Mouse (Mus musculus) natural killer cell, adult 2 months (primary cell): Measurements from ENCODE around the gene Calhm1.

Experiments used
- DNase-seq, 2 experiments: peaks; one replicate each; pipeline ENCODE4 v3.0.0; 2022; ENCODE audit warnings: low spot score in 2 of 2

The Calhm1 gene

DNA sequence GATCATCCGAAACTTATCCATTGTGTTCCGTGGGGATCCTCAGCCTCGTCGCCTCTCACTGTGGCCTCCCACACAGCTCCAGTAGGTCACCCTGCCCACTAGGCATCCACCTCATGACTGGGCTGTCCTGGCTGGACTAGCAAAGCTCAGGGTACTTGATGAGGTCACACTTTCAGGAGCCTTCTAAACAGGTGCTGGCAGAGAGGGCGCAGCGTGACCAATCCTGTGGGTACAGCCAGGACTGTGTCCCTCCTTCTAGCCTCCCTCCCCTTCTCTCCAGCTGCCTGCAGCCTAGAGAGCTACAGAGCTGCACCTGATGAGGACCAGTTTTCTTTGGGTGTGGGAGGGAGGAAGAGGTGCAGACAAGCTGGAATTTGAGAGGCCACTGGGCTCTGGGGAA, at the start of gene Calhm1:
Gene Calhm1, minus strand, starts transcription at position 101 of the 400 bp plus-strand sequence.
- no peak for DNase-seq

DNA sequence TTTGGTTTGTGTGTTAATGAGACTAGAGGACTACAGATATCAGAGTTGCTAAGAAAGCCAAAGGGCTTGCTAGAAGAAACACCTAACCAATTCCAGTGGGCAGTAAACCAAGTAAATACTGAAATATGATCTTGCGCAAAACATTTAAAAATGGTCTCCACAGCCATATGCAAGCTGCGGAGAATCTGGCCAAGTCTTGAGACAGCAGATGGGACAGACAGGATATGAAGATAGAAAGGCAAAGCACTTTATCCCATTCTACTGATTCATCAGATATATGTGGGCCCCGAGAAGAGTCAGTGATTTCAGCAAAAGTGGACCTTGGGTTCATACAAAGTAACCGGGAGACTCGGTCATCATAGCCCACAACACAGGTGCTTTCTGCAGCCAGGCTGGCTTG, 48.1 kb upstream of the Calhm1 start:
- no peak for DNase-seq

DNA sequence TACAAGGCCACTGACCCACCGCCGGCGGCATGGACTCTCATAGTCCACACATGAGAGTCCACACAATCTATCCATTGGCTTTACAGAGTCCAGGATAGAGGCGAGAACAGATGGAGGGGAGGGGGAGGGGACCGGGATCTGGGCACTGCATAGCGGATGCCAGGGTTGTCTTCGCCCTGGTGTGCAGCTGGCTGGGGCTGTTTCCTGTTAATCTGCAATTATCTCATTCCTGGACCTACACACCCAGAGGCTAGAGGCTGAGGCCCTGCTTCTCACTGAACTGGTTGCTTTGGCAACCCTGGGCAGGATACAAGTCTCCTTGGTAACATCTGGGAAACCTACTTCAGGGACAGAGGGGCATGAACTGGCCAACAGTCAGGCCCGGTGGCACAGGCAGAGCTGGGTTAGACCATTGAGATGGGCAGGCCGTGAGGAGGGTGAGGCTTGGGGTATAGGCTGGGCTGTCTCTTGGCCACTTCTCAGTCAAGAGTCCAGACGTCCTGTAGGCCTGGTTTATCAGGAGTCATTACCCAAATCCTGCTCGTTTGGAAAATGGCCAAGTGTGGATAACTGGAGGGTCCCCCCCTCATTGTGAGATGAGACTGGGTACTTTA, 44.6 kb upstream of the Calhm1 start:
- no peak for DNase-seq

DNA sequence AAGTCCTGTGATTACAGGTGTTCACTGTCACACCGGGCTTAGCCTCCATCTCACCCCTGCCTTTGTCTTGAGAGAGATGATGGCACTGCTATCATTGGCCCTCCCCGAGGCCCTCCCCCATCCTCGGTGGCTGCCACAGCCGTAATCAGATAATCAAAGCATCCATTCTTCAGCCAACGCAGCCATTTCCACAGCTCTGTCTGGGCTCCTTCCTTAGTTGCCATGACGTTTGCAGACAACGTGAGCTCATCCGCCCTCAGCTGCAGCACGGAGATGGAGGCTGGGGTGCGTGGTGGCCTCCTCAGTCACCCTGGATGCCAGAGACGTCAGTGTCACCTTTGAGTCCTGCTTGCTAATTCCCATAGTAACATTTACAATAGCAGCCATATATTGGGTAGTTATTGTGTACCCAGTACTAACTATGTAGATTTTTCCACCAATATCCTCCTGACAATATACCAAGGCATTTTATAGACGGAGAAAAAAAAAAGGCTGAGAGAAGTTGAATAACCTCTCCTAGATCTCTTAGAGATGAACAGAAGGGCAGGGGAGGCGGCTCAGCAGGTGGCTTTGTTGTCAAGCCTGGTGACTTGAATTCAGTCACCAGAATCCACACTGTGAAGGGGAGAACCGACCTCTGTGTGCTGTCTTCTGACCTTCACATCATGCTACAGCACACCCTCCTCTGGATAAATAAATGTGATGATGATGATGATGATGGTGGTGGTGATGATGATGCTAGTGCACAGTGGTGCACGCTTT, 42.6 kb upstream of the Calhm1 start:
- DNase-seq: no peak

DNA sequence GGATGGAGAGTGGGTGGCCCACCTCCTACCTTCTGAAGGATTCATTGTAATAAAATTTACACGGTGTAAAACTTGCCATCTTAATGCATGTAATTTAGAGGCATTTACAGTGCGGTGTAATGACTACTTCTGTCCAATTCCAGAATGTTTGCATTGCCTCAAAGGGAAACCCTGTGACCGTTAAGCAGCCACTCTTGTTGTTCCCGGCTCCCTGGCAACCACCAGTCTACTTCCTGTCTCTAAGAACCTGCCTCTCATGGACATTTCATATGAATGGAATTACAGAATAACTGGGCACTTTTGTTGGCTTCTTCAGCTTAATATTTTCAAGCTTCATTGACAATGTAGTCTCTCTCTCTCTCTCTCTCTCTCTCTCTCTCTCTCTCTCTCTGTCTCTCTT, 40.7 kb upstream of the Calhm1 start:
- DNase-seq: no peak

DNA sequence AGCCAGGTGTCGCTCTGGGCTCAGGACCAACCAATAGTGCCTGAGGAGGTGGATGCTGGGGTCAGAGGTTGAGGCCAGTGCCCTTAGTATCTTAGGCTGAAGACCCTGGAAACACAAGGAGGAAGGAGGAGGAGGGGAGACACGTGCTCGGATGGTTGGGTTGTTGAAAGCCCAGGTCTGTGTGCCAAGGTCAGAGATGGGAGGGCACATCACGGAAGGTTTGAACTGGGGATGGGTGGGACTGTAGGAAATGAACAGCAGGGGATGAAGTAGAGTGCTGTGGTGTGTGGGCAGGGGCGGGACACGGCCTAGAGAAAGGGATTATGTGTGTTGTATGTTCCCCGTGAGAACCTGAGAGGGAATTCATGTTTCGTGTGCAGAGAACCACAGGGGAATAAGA, 40.2 kb upstream of the Calhm1 start:
- DNase-seq: no peak

DNA sequence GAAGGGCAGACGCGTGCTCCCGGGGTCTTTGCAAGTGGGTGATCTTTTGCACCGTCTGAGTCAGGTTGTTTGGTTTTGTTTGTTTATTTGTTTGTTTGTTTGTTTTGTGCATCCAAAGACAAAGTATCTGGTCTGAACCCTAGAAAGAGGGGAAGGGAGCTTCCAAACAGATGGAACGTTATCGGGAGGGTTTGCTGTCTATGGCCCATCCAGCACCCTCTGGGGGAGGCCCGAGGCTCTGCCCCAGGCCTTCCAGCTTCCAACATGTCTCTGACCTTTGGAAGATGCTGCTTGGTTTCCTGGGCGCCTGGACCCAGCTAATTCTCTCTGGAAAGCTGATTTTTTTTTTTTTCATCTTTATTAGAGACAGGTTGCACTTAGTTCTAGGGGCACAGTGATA, 36.0 kb upstream of the Calhm1 start:
- no peak for DNase-seq

DNA sequence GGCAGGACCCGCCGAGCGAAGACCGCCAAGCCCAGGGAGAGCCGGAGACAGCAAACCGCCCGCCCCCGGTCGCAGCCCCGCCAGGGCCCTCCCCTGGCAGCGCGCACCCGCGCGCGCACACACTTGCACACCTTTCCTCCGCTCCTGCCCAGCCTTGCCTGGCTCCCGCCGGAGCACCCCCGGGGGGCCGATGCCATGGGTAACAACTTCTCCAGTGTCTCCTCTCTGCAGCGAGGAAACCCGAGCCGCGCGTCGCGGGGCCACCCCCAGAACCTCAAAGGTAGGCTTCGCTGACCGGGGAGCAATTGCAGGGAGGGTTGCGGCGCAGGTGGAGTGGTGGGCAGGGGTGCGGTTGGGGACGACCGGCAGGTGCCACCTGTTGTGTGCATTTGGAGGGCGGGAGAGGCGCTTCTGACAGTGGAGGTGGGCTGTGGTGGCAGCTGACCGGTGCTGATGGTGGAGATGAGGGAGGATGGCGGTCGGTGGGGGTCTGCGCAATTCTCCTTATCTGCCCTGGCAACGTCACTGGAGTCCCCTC, 35.3 kb upstream of the Calhm1 start:
- no peak for DNase-seq

- DNase-seq: no peak
These were observed 34.6 kb upstream of the Calhm1 start, which contains the start of gene Neurl1a for GRCm38 (mm10) chr19:47178431-47179271. TSS of gene Neurl1a (plus strand) at chr19:47178820.

DNA sequence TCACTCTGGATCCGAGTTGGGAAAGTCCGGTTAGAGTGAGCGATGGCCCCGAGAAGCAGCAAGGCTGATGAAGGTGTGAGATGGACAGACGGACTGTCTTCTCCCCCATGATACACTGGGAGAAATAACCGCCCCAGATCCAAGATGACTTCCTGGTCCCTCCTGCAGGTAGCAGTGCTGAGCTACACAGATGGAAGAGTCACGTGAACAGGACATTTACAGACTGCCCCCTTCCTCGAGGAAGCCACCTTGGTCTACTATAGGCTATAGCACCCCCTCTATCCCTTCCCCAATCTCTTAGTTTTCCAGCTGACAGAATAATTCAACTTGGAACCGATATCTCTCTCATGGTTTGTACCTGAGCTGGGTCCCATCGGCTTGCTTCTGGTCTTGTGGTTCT, 33.9 kb upstream of the Calhm1 start:
- DNase-seq: no peak

DNA sequence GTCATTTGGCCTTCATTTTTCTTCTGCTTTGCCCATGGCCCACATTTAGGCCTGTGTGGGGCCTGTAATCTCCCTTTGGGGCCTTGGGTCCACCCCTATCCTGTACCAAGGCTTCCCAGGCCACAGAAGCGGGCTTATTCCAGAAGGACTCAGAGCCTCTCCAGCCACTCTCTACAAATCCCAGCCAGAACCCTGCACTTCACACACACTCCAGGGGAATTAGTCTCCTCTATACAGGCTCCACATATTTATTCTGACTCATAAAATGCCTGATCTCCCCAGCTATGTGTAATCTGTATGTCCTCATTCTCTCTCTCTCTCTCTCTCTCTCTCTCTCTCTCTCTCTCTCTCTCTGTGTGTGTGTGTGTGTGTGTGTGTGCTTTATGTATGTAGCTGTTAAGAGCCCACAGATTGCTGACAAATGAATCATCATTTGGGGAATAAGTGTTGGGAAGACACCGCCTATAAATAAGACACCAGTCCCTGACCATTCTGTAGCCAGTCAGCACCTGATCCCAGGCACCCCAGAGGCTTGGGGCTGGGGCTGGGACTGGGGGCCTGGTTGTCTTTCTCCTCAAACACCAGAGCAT, 33.0 kb upstream of the Calhm1 start:
- no peak for DNase-seq

- no peak for DNase-seq
These were observed 31.4 kb upstream of the Calhm1 start for GRCm38 (mm10) chr19:47175472-47175871.

- no peak for DNase-seq
These were observed 30.5 kb upstream of the Calhm1 start for GRCm38 (mm10) chr19:47174515-47174914.

- peak; percentile 66 to 83 for DNase-seq
These were observed 24.8 kb upstream of the Calhm1 start for GRCm38 (mm10) chr19:47168793-47169412.

GRCm38 (mm10) chr19:47168223-47168622, 24.2 kb upstream of the Calhm1 start:
- DNase-seq: peak; percentile 44 to 54

GRCm38 (mm10) chr19:47167617-47168214, 23.7 kb upstream of the Calhm1 start:
- no peak for DNase-seq

GRCm38 (mm10) chr19:47166758-47167157, 22.7 kb upstream of the Calhm1 start:
- DNase-seq: no peak

DNA sequence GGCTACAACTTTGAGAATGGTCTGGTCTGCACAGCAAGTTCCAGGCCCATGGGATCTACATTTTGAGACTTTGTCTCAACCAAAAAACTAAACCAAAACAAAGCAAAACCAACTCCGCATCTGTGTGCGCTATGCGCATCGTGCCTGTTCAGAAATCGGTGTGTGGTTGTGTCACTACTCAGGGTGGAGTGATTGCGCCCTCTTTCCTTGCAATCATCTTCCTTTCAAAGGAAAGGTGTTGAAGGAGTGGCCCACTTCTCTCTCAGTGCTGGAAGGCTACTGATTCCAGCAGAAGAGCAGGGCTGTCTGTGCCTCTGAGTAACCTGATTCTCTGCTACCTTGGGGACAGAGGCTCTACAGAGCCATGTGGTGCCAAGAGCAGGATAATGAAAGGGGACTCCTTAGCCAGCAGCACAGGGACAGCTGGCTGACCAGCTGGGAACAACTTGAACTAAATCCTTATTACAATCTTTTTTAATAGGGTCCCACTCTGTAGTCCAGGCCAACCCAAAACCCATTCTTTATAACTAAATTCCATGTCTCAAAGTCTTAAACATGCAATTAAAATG, 19.2 kb upstream of the Calhm1 start:
- no peak for DNase-seq

GRCm38 (mm10) chr19:47161669-47162068, 17.6 kb upstream of the Calhm1 start:
- DNase-seq: no peak

- no peak for DNase-seq
These were observed 13.6 kb upstream of the Calhm1 start, which contains the start of gene Calhm3 for GRCm38 (mm10) chr19:47157664-47158063. TSS of gene Calhm3 (minus strand) at chr19:47157764.

DNA sequence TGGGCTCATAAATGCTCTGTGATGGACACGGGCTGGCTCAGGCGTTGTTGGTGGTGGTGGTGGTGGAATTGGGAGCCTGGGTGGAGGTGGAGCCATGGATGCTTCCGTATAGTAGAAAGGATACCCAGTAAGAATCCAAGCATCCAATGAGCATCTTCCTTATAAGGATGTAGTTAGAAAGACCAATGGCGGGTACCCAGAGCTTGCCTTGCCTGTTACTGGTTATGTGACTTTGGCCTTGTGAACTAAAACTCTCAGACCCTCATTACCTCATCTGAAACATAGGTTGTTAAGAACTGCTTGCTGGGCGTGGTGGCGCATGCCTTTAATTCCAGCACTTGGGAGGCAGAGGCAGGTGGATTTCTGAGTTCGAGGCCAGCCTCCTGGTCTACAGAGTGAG, 9.7 kb upstream of the Calhm1 start:
- no peak for DNase-seq
